Mouse (Mus musculus): ENCODE measurements around the gene Vgll4.

Gene Vgll4

DNA sequence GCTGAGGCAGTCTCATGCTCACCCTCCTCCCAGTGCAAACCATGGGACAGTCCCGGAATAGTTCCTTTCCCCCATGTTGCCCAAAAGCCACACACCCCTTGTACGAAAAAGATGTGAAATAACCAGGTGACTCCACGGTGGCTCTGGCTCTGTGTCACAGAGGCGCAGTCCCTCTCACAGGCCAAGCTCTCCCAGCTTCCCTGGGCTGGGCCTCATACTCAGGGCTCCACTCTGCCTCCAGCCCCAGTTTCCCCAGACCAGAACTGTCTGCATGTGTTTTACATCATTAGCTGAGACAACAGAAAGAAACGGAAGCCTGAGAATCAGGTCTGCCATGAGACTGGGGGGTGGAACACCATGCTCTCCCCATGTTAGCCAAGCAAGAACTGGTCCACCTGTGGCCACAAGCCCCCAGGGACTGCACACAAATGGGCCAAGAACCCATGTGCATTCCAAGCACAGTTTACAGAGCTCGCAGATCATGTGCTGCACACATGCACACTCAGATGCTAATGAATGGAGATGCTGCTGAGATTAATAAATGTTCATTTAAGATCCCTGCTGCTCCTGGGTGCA is 100.2 kb downstream of the Vgll4 start:
- no peak for DNase-seq (ENCODE audit: low read depth)

DNA sequence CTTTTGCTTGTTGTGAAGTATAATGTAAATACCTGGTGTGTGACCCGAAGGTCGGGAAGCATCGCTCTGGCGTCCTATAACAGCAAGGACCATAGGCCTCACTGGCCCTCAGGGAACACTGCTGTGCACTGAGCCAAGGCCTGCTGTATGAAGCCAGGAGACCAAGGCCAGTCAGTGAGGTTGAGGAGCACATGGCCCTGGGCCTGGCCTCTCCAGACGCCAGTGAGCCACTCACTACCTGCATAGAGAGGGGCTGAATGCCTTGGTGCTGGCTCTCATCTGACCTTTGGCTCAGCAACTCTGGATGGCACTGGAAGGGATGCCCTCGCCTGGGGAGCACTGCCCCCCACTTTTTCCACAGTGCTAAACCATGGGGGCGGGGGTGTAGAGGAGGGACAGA is 101.1 kb downstream of the Vgll4 start:
- no peak for DNase-seq (ENCODE audit: low read depth)

DNA sequence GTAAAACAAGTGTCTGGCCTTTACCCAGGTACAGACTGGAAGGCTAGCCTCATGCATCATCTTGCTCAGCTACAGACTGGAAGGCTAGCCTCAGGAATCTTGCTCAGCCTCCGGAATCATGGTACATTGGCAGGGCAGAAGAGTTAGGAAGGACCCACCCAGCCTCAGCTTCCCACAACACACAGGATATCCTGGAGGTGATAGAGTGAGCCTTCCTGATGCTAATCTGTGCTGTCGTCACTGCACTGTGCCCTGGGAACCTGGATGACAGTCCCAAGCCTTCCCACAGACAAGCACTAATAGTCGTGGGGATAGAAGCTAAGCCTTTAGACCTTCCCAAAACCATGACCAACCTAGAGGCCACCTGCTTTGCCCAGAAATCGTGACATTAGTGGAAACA is 103.2 kb downstream of the Vgll4 start:
- DNase-seq (ENCODE audit: low read depth), result no peak

DNA sequence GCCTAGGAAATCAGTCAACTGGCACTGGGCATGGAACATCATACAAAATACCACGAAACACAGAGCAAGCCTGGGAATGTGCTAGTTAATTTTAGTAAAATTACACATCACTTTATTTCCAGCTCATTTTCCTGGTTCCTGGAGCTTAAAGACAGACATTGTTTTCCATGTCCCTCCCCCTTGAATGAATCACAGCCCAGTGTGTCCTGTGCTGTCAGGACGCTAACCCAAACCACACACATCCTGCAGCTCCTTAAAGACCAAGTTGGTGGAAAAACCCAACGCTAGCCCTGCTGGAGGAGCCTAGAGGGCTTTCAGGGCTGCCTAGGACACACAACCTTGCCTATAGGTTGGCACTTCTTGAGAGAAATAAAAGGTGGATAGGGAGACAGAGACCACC is 103.7 kb downstream of the Vgll4 start:
- DNase-seq (ENCODE audit: low read depth), result no peak

DNA sequence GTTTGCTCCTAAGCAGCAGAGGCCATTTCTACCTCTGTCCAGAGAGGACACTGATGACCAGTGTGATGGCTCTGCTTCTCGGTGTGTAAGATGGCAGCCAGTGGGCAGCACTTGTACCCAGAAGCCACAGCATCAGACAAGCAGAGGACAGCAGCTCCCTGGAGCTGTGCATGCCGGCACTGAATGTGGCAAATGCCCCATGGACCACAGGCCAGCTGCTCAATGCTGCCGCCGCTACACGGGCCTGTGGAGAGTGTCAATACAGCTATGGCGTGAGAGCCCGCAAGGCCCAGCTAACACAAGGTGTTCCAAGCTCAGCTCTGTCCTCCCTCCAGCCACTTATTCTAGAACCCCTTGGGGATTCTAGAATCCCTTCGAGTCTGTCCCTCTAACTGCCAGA is 105.4 kb downstream of the Vgll4 start:
- DNase-seq (ENCODE audit: low read depth), result no peak

DNA sequence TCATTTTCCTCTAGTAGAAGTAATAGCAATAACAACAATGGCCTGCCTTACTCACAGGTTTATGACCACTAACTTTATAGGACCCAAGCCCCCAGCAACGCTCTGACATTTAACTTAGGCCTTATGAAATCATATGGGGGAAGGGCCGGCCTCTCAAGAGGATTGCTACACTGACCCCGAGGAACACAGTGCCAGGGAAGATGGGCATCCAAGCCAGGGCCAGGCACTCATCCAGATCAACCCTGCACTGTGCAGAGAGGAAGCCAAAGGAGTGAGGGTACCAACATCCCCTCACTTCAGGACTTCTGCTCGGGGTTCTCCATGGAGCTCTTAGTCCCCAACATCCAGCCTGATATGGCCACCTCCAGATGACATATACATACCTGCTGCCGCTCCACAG is 106.3 kb downstream of the Vgll4 start:
- no peak for DNase-seq (ENCODE audit: low read depth)

DNA sequence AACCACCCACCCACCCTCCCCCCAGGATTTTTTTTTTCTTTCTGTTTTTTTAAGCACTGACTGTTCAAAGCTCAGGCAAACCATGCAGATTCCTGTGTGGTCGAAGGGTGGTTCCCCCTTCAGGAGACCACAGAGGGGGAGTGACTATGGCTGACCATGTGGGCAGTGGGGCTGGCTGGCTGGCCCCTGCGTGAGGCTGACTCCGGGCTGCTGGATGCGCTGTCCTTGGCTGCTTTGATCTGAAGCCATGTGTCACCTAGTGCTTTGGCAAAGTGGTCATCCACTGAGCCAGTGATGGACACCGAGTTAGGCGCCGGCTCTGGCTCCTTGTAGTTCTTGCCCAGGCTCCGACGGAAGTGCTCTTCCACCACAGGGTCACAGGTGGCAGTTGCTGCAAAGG is 107.7 kb downstream of the Vgll4 start:
- DNase-seq (ENCODE audit: low read depth), result no peak

DNA sequence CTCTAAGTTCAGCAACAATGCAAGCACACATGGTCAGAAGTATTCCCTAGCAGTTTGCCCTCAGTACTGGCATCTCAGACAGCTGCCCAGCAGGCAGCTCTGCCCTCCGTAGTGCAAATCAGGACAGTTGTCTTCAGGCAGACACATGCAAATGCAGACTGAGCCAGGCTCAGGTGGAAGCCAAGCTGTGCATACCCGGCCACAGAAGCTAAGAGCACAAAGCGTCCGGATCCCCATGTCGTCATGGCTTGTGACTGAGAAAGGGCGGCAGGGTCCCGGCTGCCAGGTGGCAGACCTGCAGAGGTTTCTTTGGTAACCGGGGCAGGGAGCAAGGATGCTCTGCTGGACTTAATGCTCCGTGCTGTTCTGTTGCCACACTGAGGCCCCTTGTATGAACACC is 108.2 kb downstream of the Vgll4 start:
- DNase-seq (ENCODE audit: low read depth), result no peak

DNA sequence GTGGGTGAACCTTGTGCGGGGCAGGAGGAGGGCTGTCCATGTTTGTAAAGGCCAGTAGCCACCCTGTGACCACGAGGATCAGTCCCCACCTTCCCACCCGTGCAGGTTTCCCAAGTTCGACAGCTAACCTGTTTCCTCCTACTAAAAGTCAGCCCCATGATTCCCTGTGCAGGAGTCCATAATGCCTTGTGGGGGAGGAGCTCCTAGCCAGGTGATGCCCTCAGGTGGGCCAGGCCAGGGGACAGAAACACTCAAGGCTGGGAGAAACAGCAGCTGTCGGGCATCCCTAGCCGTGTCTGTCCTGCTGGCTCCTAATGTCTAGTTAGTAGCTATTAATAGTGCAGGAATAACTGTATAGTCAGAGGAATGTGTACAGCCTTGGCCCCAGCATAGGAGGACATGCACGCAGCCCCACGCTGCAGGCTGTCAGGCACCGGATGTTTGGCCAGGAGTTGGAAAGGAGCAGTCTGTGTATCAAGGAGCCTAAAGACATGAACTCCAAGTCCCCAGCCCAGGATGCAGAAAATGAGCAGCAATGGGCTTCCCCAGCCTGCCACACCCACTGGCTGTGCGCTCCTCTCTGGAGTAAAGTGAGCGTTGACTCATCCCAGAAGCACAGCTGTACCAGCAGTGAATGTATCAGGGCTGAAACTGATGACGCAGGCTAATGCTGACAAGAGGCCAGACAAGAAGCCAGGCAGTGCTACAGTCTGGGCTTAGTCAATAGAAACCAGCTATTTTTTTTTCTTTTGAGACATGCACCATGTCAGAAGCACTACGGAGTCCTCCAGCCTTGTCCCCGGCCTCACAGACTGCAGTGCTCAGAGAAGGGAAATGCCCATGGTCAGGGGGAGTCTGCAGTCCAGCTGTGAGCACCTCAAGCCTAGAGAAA is 108.9 kb downstream of the Vgll4 start:
- no peak for DNase-seq (ENCODE audit: low read depth)

DNA sequence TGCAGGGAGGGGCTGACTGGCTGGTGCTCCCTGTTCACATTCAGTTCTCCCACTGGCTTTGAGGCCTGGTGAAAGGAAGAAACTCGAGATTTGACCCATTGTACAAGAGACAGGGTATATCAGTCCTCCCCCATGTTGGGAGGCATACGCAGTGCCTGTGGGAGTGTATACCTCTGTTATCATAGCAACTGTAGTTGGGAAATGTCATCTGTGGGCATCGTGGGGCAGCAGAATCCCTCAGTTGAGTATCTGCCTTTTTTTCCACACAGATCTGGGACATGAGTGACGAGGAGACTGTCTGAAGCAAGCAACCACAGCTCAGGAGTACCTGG is 111.1 kb downstream of the Vgll4 start:
- no peak for DNase-seq (ENCODE audit: low read depth)

DNA sequence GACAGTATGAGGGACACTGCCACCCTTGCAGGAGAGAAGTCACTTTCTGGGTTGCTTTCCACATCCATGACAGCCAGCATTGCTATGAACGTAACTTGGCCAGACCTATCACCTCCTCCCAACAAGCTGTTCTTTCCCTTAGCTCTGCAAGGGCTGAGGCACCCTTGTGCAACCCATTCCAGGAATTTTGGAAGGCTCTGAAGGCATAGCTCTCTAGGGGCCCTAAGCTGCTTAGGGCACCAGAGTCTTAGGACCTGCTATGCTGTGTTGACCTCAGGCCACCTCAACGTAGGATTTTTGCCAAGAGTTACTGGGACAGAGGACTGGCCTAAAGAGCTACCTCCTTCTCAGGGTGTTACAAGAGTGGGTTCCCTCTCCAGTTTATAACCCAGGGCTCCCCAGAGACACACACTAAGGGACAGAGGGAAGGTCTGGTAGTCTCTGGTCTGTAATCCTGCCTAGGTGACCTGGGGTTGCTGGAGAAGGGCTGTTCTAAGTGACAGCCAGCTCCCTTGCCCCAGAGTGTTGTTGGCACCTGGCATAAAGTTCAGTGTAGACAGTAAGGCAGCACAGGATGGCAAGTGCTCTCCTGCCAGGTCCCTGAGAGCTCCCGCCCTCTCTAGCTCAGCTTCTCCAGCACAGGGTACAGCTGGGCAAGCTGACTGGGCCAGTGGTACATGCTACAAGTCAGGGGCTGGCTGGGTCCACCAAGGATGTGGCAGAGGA is 111.6 kb downstream of the Vgll4 start:
- no peak for DNase-seq (ENCODE audit: low read depth)

DNA sequence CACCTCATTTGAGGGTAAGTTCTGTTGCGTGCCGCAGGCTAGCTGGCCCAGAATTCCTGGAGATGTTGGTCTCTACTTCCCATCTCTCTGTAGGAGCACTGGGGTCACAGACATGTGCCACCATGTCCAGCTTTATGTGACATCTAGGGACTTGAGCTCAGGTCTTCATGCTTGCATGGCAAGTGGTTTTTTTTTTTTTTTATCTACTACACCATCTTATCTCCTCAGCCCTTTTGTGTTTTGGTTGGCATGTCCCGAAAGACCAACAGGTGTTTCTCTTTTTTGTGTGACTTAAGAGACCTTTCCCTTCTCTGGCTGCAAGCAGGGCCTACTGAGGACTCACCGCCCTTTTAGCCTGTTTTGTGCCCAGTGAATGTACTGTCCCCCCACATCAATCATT is 113.3 kb downstream of the Vgll4 start:
- DNase-seq (ENCODE audit: low read depth), result no peak

DNA sequence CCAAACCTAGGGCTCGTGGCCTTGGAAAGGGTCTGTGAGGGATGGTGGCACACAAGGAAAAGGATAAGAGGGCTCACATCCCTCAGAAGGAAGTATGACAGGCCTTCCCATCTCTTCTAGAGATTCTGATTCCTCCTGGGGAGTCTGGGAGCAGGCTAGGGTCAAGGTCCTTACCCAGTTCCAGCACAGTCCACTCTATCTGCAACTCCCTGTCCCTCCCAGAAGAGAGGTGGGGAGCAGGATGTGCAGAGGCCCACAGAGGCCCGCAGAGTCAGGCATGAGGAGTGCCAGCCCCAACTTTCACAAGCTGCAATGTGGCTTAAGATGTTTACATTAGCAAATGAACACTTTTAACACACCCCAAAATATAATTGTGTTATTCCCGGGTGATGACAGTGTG is 114.2 kb downstream of the Vgll4 start:
- DNase-seq (ENCODE audit: low read depth), result no peak

DNA sequence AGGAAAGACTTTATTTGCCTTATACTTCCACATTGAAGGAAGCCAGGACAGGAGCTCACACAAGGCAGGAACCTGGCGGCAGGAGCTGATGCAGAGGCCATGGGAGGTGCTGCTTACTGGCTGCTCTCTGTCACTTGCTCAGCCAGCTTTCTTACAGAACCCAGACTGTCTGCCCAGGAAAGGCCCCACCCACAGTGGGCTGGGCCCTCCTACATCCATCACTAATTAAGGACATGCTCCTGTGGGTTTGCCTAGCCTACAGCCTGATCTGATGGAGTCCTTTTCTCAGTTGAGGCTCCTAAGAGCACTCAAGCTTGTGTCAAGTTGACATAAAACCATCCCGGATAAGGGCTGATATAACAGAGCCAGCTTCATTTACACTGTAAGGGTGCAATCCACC is 115.4 kb downstream of the Vgll4 start:
- DNase-seq (ENCODE audit: low read depth), result no peak

DNA sequence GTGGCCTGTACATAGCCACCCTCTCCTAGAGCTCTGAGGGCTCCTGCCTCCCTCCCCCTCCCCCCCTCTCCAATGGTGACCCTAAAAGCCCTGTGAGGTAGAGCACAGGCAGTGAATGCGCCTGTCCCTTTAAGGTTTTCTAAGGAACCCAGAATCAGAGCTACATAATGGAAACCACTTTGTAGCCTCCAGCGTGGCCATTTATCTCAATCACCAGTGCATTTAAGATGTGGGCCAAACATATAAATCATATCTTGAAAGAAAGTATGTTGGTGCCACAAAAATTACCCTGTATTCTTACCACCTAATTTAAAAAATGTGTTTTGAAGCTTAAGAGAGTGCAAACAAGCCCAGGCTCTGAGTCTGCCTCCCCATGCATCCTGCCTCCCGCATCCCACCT is 117.1 kb downstream of the Vgll4 start:
- no peak for DNase-seq (ENCODE audit: low read depth)

DNA sequence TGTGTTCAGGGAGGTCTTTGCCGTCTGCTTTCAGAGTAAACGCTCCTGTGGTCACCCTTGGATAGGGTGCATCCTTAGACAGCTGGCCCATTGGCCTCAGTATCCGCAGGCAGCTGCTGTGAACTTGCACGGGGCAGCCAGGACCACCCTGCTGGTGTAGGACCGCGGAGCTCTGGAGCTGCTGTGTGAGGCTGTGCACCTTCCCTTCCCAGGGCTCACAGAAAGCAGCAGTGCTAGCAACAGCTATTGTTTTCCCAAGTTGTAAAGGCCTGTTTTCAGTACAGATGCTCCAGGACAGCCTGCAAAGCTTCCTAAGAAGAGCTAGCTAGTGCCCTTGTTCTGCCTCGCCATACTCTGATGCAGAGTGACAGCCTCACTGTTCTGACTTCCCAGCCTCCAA is 118.1 kb downstream of the Vgll4 start:
- DNase-seq (ENCODE audit: low read depth), result no peak

DNA sequence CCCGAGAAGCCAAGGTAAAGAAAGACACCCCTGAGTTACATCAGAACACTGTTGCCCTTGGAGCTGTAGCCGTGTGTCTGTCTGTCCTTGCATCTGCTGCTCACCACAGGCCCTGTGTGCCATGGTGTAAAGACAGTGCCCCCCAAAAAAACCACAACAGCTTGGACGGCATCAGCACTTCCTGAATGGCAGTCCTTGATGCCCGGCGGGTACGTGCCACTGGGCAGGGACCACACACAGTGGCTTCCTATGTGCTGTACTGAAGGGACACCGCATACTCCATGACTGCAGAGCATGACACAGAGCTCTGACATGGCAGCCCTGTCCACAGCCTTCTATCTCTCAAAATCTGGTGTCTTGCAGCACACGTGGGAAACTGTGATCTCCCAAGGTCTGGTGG is 120.0 kb downstream of the Vgll4 start:
- DNase-seq (ENCODE audit: low read depth), result no peak

DNA sequence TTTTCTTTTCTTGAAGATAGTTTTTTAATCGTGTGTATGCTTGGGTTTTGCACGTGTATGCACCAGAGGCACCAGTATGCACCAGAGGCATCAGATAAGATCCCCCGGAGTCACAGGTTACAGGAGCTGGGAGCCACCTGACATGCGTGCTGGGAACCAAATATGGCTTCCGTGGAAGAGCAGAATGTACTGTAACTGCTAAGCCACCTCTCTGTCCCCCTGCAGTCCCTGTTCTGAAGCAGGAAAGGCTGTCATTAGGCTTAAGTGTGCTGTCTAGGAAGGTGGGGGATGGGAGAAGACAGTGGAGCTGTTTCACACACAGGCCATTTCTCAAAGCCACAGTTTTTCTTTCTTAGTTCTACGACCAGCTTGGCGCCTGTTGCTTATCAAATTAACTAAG is 121.0 kb downstream of the Vgll4 start:
- no peak for DNase-seq (ENCODE audit: low read depth)

DNA sequence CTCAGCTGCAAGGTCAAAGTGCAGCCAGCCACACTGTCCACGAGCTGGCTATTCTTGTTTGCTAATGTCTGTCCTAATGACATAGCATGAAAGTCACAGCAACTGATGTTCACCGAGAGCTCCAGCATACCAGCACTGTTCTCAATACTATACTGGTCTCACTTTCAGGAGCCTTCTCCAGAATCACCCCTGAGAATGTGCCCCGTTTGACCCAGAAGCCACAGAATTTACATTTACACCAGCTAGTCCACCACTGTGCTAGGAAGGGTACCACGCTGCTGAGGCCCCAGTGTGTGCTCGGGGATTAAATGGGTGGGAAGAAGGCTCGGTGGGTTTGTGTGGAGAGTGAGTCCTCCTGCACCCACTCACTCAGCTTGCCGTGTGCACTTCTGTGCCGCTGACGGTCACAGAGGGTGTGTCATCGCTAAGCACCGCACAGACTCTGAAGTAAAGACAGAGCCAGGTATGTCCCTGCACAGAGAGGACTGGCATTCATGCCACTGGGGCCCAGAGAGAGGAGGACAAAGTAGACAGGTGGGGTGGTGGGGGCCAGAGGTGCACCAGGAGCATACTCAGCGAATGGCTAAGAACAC is 122.1 kb downstream of the Vgll4 start:
- DNase-seq (ENCODE audit: low read depth), result no peak

DNA sequence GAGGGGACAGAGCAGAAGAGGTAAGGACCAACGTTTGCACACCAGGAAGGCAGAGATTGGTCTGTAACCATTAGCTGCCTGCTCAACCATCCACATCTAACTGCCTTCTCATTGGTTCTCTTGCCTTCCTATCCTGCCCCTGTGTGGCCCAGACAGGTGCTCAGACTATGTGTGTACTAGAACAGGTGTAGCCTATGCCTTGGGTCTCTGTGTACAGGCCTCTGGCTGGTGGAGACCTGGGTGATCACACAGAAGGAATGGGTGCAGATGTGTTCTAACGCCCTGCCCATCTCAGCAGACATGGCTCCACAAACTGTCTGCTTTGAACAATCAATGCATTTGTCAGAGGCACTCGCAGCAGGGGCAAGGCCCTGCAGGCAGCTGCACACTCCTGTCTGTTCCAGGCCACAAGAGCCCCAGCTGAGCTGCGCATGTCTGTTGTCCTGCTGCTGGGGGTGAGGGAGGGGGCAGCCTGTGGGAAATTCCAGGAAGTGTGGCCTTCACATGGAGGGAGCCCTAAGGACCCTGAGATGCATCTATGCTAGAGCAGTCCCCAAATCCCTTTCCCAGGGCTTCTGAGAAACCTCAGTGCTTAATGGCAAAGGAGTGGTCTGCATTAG is 123.5 kb downstream of the Vgll4 start:
- no peak for DNase-seq (ENCODE audit: low read depth)

DNA sequence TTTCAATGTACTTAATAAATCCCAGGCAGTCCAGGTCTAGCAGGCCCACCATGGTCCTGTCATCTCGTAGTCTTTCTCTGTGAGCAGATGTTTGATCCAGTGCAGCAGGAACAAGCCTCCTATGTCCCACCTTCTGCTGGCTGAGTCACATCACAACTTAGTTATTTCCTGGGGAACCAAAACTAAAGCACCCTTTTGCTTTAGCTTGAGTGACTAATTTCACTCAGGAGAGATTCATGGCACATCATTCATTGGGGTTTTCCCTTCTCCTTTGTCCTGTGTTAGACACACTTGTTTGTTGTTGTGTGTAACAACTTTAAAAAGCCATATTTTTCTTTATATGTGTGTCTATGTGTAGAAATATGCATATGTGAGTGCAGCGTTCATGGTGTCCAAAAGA is 126.9 kb downstream of the Vgll4 start:
- DNase-seq (ENCODE audit: low read depth), result no peak

DNA sequence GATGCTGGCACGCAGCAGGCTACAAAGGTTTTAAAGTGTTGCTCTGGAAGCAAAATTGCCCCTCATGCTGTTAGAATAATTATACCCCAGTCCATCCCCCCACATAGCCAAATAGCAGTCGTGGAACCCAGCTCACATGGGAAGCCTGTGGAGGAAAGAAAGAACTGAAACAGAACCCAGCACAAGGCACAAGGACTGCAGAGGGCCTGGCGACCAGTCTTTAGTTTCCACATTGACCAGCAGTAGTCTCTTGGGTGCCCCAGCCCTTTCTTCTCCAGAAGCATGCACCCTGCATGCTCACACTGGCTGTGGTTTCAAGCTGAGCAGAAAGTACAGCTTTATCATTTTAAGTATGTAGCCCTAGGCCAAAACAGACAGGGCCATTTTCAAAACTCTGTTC is 127.7 kb downstream of the Vgll4 start:
- no peak for DNase-seq (ENCODE audit: low read depth)

DNA sequence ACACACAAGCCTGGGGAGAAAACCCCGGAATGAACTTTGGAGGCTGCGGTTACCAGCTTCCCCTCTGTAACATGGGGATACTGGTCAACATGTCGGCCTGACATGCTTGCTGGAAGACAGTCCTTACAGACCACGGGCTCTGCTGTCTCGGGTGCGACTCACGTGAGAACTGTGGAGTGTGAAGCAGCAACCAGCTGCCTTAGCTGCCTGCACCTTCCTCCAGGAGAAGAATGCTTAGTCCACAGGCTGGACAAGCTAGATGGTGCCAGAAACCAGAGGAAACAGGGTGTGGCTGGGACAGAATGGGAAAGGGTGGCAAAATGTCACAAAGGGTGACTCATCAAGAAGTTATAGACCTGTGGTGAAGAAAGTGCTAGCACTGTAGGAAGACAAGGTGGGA is 129.8 kb downstream of the Vgll4 start:
- DNase-seq (ENCODE audit: low read depth), result no peak
